Mouse (Mus musculus) heart, embryonic 13.5 days (tissue): Measurements from ENCODE around the gene Gabrp. TPM values are rescaled to one million over a fixed set of nuclear protein-coding genes. Genes with fewer than 3 reads are reported as not detected.

Experiments used
- ATAC-seq: fragments of 200-750 bp; cut with Nextera tagmentation; 2 replicates; pipeline ENCODE4 v1.8.0; 2017; ENCODE audit warnings: moderate TSS enrichment; ENCODE audit not compliant: insufficient number of reproducible peaks, low FRiP score, low TSS enrichment; ENCODE audit errors: extremely low read depth
- H3K27ac ChIP-seq: fragments of 300-500 bp; sonication (generic); replicated peaks from 2 replicates; pipeline ENCODE4 v1.5.1; 2015; ENCODE audit warnings: moderate library complexity, mild to moderate bottlenecking, inconsistent platforms
- H3K27me3 ChIP-seq: fragments of 300-500 bp; sonication (generic); replicated peaks from 2 replicates; pipeline ENCODE4 v1.6.1; 2015; ENCODE audit warnings: mild to moderate bottlenecking, inconsistent platforms
- H3K36me3 ChIP-seq: fragments of 300-500 bp; sonication (generic); 2 replicates; pipeline ENCODE4 v1.6.1; 2015; ENCODE audit warnings: mild to moderate bottlenecking, inconsistent platforms
- H3K4me1 ChIP-seq: fragments of 300-500 bp; sonication (generic); 2 replicates; pipeline ENCODE4 v1.6.1; 2015; ENCODE audit warnings: inconsistent platforms
- H3K4me2 ChIP-seq: fragments of 300-500 bp; sonication (generic); 2 replicates; pipeline ENCODE4 v1.6.1; 2015; ENCODE audit warnings: inconsistent platforms, mild to moderate bottlenecking, moderate library complexity
- H3K4me3 ChIP-seq: fragments of 300-500 bp; sonication (generic); 2 replicates; pipeline ENCODE4 v1.5.1; 2015; ENCODE audit warnings: moderate library complexity, mild to moderate bottlenecking, inconsistent platforms
- H3K9ac ChIP-seq: fragments of 300-500 bp; sonication (generic); 2 replicates; pipeline ENCODE4 v1.6.1; 2015; ENCODE audit warnings: inconsistent platforms, mild to moderate bottlenecking, moderate library complexity
- H3K9me3 ChIP-seq: fragments of 300-500 bp; sonication (generic); 2 replicates; pipeline ENCODE4 v1.6.1; 2016; ENCODE audit warnings: inconsistent platforms
- WGBS: fragments of 180-500 bp; shearing (Covaris S2); methylation state at CpG from one replicate; pipeline ENCODE4 v1.1.7; 2015; ENCODE audit warnings: mixed read lengths; 5-methylcytosine and 5-hydroxymethylcytosine counted together
- polyA plus RNA-seq: library from polyadenylated mRNA; unstranded; fragments of >200 nt; fragmentation: Nextera tagmentation; extraction: Ambion mirVana; gene quantifications from 2 replicates; pipeline ENCODE4 v1.2.1, GENCODE M21; 2015

Gabrp gene
- polyA plus RNA-seq, 1 experiment from 2014 or later = 0.07 TPM

GRCm38 (mm10) chr11:33513376-33513991 is 65.3 kb downstream of the Gabrp start, which contains the start of gene Ranbp17:
Ranbp17 (minus strand) TSS chr11:33513746.
- H3K27me3 ChIP-seq = no peaks in the 10 kb centered on the region
- H3K4me1 ChIP-seq = peaks cover 7% of the 10 kb centered on the region
- no peaks in the 10 kb centered on the region for H3K36me3 ChIP-seq
- H3K4me3 ChIP-seq = peak within 1 kb of the TSS; percentile 67
- 0 out of 2 replicates have a peak, but pooled peaks cover 4% of the 10 kb centered on the region for H3K9me3 ChIP-seq
- ATAC-seq = peak; percentile 67
- peak within 1 kb of the TSS; percentile 75 for H3K4me2 ChIP-seq
- H3K27ac ChIP-seq = peak within 1 kb of the TSS; percentile 72
- peak within 1 kb of the TSS; percentile 85 for H3K9ac ChIP-seq
- WGBS = 2% methylated on average over 60 of the region's 72 CpGs

DNA sequence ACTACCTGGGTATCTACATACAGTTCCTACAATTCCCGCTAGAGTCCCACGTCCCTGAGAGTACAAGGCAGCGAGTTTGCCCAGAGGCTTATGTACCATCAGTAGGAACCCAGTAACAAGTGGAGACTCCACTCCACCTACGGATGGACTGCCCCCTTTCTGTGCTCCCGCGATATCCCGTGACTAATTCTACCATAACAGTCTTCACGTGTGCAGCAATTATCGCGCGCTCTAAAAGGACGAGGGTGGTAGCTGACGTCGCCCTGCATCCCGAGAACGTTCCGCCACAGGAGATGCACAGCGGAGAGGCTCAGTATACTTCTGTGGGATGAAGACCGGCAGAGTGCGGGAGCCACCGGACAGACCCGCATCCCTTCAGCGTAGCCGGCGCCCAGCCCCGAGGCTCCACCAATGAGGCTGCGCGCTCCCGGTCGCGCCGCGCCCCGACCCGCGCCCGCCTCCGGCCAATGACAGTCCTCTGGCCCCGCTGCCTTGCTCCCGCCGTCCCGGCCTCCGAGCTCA is 65.8 kb downstream of the Gabrp start:
- Histone ChIP-seq H3K4me3 (peak overlapping the region; percentile 67), H3K9ac (peak overlapping the region; percentile 85), H3K9me3 (0 out of 2 replicates have a peak, but pooled peaks cover 4% of the 10 kb centered on the region), H3K36me3 (no peaks in the 10 kb centered on the region), H3K4me1 (peaks cover 7% of the 10 kb centered on the region), H3K27me3 (no peaks in the 10 kb centered on the region), H3K4me2 (peak overlapping the region; percentile 75), H3K27ac (peak overlapping the region; percentile 72)
- peak; percentile 68 for ATAC-seq
- under 1% methylated on average over 43 of the region's 43 CpGs for WGBS

DNA sequence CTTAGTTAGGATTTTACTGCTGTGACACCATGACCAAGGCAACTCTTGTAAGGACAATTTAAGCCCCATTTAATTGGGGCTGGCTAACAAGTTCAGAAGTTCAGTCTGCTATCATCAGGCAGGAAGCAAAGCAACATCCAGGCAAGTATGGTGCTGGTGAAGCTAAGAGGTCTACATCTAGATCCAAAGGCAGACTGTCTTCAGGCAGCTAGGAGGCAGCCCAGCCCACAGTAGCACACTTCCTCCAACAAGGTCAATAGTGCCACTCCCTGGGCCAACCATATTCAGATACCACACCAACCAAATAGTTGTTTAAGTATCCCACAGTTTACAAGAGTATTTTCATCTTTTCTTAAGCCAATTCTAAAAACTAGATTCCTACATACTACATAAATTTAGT is 69.4 kb downstream of the Gabrp start:
- H3K27ac ChIP-seq = no peak overlapping the region
- no peak for ATAC-seq
- H3K9me3 ChIP-seq = no peaks in the 10 kb centered on the region
- H3K4me2 ChIP-seq = no peak overlapping the region
- no peak overlapping the region for H3K9ac ChIP-seq
- peaks cover 7% of the 10 kb centered on the region for H3K4me1 ChIP-seq
- no peak overlapping the region for H3K4me3 ChIP-seq
- no peaks in the 10 kb centered on the region for H3K27me3 ChIP-seq
- H3K36me3 ChIP-seq = no peaks in the 10 kb centered on the region

Other genes starting within 250 kb of the Gabrp start
- gene Ranbp17, start 65.2 kb downstream of the Gabrp start, polyA plus RNA-seq = 3.8 and 4.4 TPM in 2 replicates
- gene D130052B06Rik, start 20.3 kb upstream of the Gabrp start, polyA plus RNA-seq = not detected in 2 replicates